Mouse (Mus musculus): ENCODE data around the gene Vmn1r230.

Gene Vmn1r230

DNA sequence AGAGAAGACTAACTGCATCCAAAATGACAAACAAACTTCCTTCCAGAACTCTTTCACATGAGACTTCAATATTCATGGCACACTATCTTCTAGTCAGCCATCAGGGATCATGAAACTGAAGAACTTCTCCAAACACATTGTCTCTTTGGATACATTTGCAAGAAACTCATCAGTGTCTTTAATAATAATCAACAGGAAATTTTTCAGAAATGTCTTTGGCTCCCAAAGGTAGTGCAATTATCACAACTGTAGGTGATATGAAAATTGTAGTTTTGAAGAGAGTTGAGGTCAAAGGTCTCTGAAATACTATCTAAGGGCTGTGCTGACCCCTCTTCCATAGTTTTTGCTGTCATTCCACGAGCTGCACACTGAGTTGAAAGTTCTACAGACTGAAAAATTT is at the start of gene Vmn1r230:
TSS of gene Vmn1r230 (plus strand) at position 301 of the 400 bp plus-strand sequence.
- DNase-seq (ENCODE audit: low read depth): no peak

DNA sequence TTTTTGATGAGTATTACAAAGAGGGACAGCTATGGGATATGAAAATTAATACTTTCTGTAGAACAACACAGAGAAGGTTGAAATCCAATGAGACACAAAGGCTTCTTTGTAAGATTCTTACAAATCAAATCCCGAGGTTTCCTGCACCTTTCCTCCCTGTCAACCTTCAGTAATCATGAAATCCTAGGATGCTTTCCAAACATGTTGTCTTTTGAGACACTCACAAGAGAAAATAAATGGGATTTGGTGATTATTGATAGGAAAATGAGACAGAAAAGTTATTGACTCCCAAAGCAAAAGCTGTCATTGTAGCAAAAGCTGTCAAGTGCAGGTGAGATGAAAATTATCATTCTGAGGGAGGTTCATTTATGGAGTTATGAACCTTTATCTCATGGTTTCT is 29.0 kb upstream of the Vmn1r230 start, which contains the start of gene Vmn1r229:
TSS of gene Vmn1r229 (plus strand) at position 301 of the 400 bp plus-strand sequence.
- DNase-seq (ENCODE audit: low read depth): no peak

Data from c-Kit-positive CD71-positive TER-119-negative erythroid progenitor cells, embryonic 14.5 days (primary cell).